Mouse (Mus musculus): ENCODE measurements around the gene Gm28539. TPM values are rescaled to one million over a fixed set of nuclear protein-coding genes. Genes with fewer than 3 reads are reported as not detected.
"Not testable (repeated sequence)": the region's sequence is repeated elsewhere in the genome, so short reads cannot be mapped to it uniquely, and the experiment has no call there.

Gm28539 gene
- total and polyA plus RNA-seq, 3 experiments, result 0.51 to 7.5 (median 4.6) TPM

- DNase-seq, result no peak
Observed at GRCm38 (mm10) chr16:18955070-18955469, 118.7 kb downstream of the Gm28539 start.

GRCm38 (mm10) chr16:18963486-18963885 lies 127.1 kb downstream of the Gm28539 start:
- no peak for DNase-seq

GRCm38 (mm10) chr16:18969420-18970128 lies 133.2 kb downstream of the Gm28539 start:
- DNase-seq, result no peak

- DNase-seq, result no peak
Observed at GRCm38 (mm10) chr16:18970837-18971236, 134.5 kb downstream of the Gm28539 start.

GRCm38 (mm10) chr16:18975665-18976064 lies 139.3 kb downstream of the Gm28539 start:
- DNase-seq, result not testable (repeated sequence)

GRCm38 (mm10) chr16:18976315-18976714 lies 139.9 kb downstream of the Gm28539 start:
- DNase-seq, result no peak

- no peak for DNase-seq
Observed at GRCm38 (mm10) chr16:18986381-18986780, 150.0 kb downstream of the Gm28539 start.

GRCm38 (mm10) chr16:18986860-18987259 lies 150.5 kb downstream of the Gm28539 start:
- no peak for DNase-seq

GRCm38 (mm10) chr16:19002610-19003389 lies 166.4 kb downstream of the Gm28539 start:
- DNase-seq, result not testable (repeated sequence)

- DNase-seq, result no peak
Observed at GRCm38 (mm10) chr16:19003757-19004156, 167.4 kb downstream of the Gm28539 start.

GRCm38 (mm10) chr16:19005298-19005697 lies 168.9 kb downstream of the Gm28539 start:
- DNase-seq, result no peak

Other genes with a start within 250 kb of the Gm28539 start
- under 1 TPM in 1 of 2 experiments, not detected in 1; 0.28 TPM for gene Tbx1, start 245.9 kb upstream of the Gm28539 start, total RNA-seq (2021)
- 0.47 and 0.49 TPM in 2 replicates for gene Tbx1, start 245.9 kb upstream of the Gm28539 start, polyA plus RNA-seq (2012; rRNA removed)
- gene Gp1bb, start 214.2 kb upstream of the Gm28539 start, total RNA-seq (2021), result not detected
- 2.1 and 4.0 TPM in 2 replicates for gene Gp1bb, start 214.2 kb upstream of the Gm28539 start, polyA plus RNA-seq (2012; rRNA removed)
- gene Gm49601, start 210.2 kb upstream of the Gm28539 start, total RNA-seq (2021), result 1 to 10 TPM; 2.4 to 3.6 TPM
- gene Gm49601, start 210.2 kb upstream of the Gm28539 start, polyA plus RNA-seq (2012; rRNA removed), result 3.7 and 4.0 TPM in 2 replicates
- gene Sept5, start 206.6 kb upstream of the Gm28539 start, total RNA-seq (2021), result 10 to 100 TPM; 12.6 to 12.9 TPM
- 8.0 and 9.1 TPM in 2 replicates for gene Sept5, start 206.6 kb upstream of the Gm28539 start, polyA plus RNA-seq (2012; rRNA removed)
- gene Cldn5, start 59.7 kb upstream of the Gm28539 start, total RNA-seq (2021), result 10 to 100 TPM in 1 of 2 experiments, 1 to 10 TPM in 1; 3.5 to 16.9 TPM
- 68.7 and 108 TPM in 2 replicates for gene Cldn5, start 59.7 kb upstream of the Gm28539 start, polyA plus RNA-seq (2012; rRNA removed)
- 100 to 1,000 TPM; 102 to 115 TPM for gene Ufd1, start 24.8 kb upstream of the Gm28539 start, total RNA-seq (2021)
- gene Ufd1, start 24.8 kb upstream of the Gm28539 start, polyA plus RNA-seq (2012; rRNA removed), result 19.9 and 27.1 TPM in 2 replicates
- gene Cdc45, start 24.6 kb upstream of the Gm28539 start, total RNA-seq (2021), result 1 to 10 TPM; 5.8 to 8.7 TPM
- 4.8 and 5.7 TPM in 2 replicates for gene Cdc45, start 24.6 kb upstream of the Gm28539 start, polyA plus RNA-seq (2012; rRNA removed)
- gene 2510002D24Rik, start within 50 bp of the Gm28539 start, total RNA-seq (2021), result 10 to 100 TPM; 14.0 to 18.6 TPM
- 61.3 and 69.2 TPM in 2 replicates for gene 2510002D24Rik, start within 50 bp of the Gm28539 start, polyA plus RNA-seq (2012; rRNA removed)
- gene Mrpl40, start 40.3 kb downstream of the Gm28539 start, total RNA-seq (2021), result 10 to 100 TPM; 60.9 to 61.2 TPM
- gene Mrpl40, start 40.3 kb downstream of the Gm28539 start, polyA plus RNA-seq (2012; rRNA removed), result 9.0 TPM in 2 replicates
- gene Hira, start 40.5 kb downstream of the Gm28539 start, total RNA-seq (2021), result 10 to 100 TPM; 33.0 to 37.9 TPM
- gene Hira, start 40.5 kb downstream of the Gm28539 start, polyA plus RNA-seq (2012; rRNA removed), result 43.3 and 49.6 TPM in 2 replicates